Comparison of ENCODE assay signal across 8 mouse cellular contexts in genomic region chr9:100910352-100910751, GRCm38 (mm10).
A peak's percentile ranks its signal among the peaks of the same experiment; 100 is the strongest.
DNase-seq lines count a peak whose midpoint lies in the region; ATAC-seq and TF ChIP-seq lines count a peak whose summit lies in the region.

No protein-coding gene starts in this region.

- TF ChIP-seq POLR2A in kidney, adult 2 months (IDR thresholded peaks at IDR 0.05; ENCODE audit: low read depth, low read length): no peak

- H3K4me2 ChIP-seq in kidney, embryonic 14.5 days (replicated peaks; ENCODE audit: low read depth, low read length): no peak overlapping the region

- H3K4me3 ChIP-seq in kidney, adult 2 months (ENCODE audit: insufficient read depth, low read depth, low read length): no peak overlapping the region
- no peak overlapping the region for H3K4me3 ChIP-seq in kidney, embryonic 14.5 days (ENCODE audit: low read length)
- H3K4me3 ChIP-seq in ES-E14 (ENCODE audit: insufficient read depth in 1 of 2, low read depth in 1 of 2, low read length in 2 of 2, poor library complexity in 1 of 2, severe bottlenecking in 1 of 2): no peak overlapping the region

- in situ Hi-C loops in ES-E14 (cut with MboI; ENCODE audit: low sequenced_read_pairs in 2 of 2, unreplicated experiment in 2 of 2): loop anchor here in 1 of 2 experiments (25.0 kb wide), 1 partner anchor 448 kb away; no protein-coding TSS in a partner anchor

- no peaks in the 10 kb centered on the region for H3K27me3 ChIP-seq in kidney, adult 2 months (replicated peaks; ENCODE audit: control insufficient read depth, insufficient read depth, low read length)
- H3K27me3 ChIP-seq in kidney, embryonic 14.5 days (ENCODE audit: control insufficient read depth, insufficient read depth, low read length): no peaks in the 10 kb centered on the region

- H3K9me3 ChIP-seq in kidney, embryonic 14.5 days (ENCODE audit: control insufficient read depth, low read length): no peaks in the 10 kb centered on the region
- H3K9me3 ChIP-seq in ES-E14 (ENCODE audit: control insufficient read depth, insufficient read depth, low read depth, low read length): no peaks in the 10 kb centered on the region

- no peak overlapping the region for H3K27ac ChIP-seq in kidney, adult 2 months (ENCODE audit: insufficient read depth, low read depth, low read length)
- H3K27ac ChIP-seq in kidney, embryonic 14.5 days (ENCODE audit: low read depth, low read length): no peak overlapping the region
- H3K27ac ChIP-seq in ES-E14 (ENCODE audit: insufficient read depth, low read depth, low read length, poor library complexity, severe bottlenecking): no peak overlapping the region

- no peaks in the 10 kb centered on the region for H3K36me3 ChIP-seq in kidney, adult 2 months (ENCODE audit: control insufficient read depth, insufficient read depth, low read length)
- H3K36me3 ChIP-seq in kidney, embryonic 14.5 days (ENCODE audit: control insufficient read depth, insufficient read depth, low read length): peaks cover 20% of the 10 kb centered on the region; the same call in 1 of the 2 replicates
- H3K36me3 ChIP-seq in ES-E14 (ENCODE audit: control insufficient read depth, insufficient read depth, low read length, poor library complexity, severe bottlenecking): peaks cover 5% of the 10 kb centered on the region; the same call in 1 of the 2 replicates

- peak; percentile 23 for DNase-seq in kidney, adult 2 months
- DNase-seq in ES-E14 (ENCODE audit: low read depth, low spot score): peak; percentile 45
- DNase-seq in c-Kit-positive CD71-positive TER-119-positive erythroid progenitor cells, embryonic 14.5 days (ENCODE audit: low spot score): peak; percentile 15
- peak; percentile 6 for DNase-seq in mesoderm, embryonic 11.5 days (ENCODE audit: low read depth, low spot score)
- no peak for DNase-seq in frontal cortex, postnatal 14 days (ENCODE audit: low spot score in 2 of 2)
- no peak for DNase-seq in urinary bladder, adult 2 months (ENCODE audit: low spot score)
- DNase-seq in right cerebral cortex, postnatal 25 days: no peak

- TF ChIP-seq CTCF in kidney, adult 2 months (conservative IDR thresholded peaks at IDR 0.05; ENCODE audit: insufficient read depth, insufficient read length, low read depth, low read length): peak; percentile 35

- no peak for ATAC-seq in kidney, embryonic 14.5 days (ENCODE audit: low FRiP score, low TSS enrichment)

- no peak overlapping the region for H3K9ac ChIP-seq in kidney, embryonic 14.5 days (ENCODE audit: low read depth, low read length)
- no peak overlapping the region for H3K9ac ChIP-seq in ES-E14 (ENCODE audit: insufficient read depth, low read depth, low read length, poor library complexity, severe bottlenecking)

- H3K4me1 ChIP-seq in kidney, adult 2 months (ENCODE audit: control insufficient read depth, insufficient read depth, low read length): no peaks in the 10 kb centered on the region
- H3K4me1 ChIP-seq in kidney, embryonic 14.5 days (ENCODE audit: control insufficient read depth, insufficient read depth, low read length): no peaks in the 10 kb centered on the region
- no peaks in the 10 kb centered on the region for H3K4me1 ChIP-seq in ES-E14 (ENCODE audit: control insufficient read depth in 2 of 2, insufficient read depth in 2 of 2, low read length in 2 of 2, poor library complexity in 1 of 2)

TF ChIP-seq in ES-E14, 5 proteins besides CTCF, POLR2A, EP300 and RAD21:
- no peak for TF ChIP-seq CHD2 (IDR thresholded peaks at IDR 0.05; ENCODE audit: low read depth, low read length)
- no peak for TF ChIP-seq MAFK (IDR thresholded peaks at IDR 0.05; ENCODE audit: insufficient read depth, low read depth, low read length)

Comparison
In these comparisons a context has a peak if more than half of its experiments do, and no peak if none do; other contexts are left out.
1. DNase-seq: peak in kidney, adult 2 months (single experiment), ES-E14 (single experiment), c-Kit-positive CD71-positive TER-119-positive erythroid progenitor cells, embryonic 14.5 days (single experiment) and mesoderm, embryonic 11.5 days (single experiment); none in frontal cortex, postnatal 14 days (0 of 2), urinary bladder, adult 2 months (single experiment) and right cerebral cortex, postnatal 25 days (single experiment).